Mouse (Mus musculus) frontal cortex, postnatal 25 days (tissue): ENCODE measurements at regions not wholly inside any gene's neighbourhood (a gene's known extent, or its start where the extent isn't known, plus 50 kb on each side); places are given as distances from the start of the nearest gene placed in this dataset.

ENCODE experiments used
- DNase-seq, 2 experiments: peaks; one replicate each; pipeline ENCODE4 v3.0.0; 2022; ENCODE audit warnings: low spot score in 2 of 2

GRCm38 (mm10) chr8:44656031-44656430 lies 279.2 kb upstream of the Fat1 start:
- no peak for DNase-seq

GRCm38 (mm10) chr8:44656470-44656869 lies 278.8 kb upstream of the Fat1 start:
- DNase-seq: no peak

- no peak for DNase-seq
Observed at GRCm38 (mm10) chr8:44661696-44662095, 273.6 kb upstream of the Fat1 start.

GRCm38 (mm10) chr8:44687126-44687525 lies 248.1 kb upstream of the Fat1 start:
- no peak for DNase-seq

GRCm38 (mm10) chr8:44689837-44690592 lies 245.2 kb upstream of the Fat1 start:
- DNase-seq: no peak

- DNase-seq: no peak
Observed at GRCm38 (mm10) chr8:44690593-44690950, 244.7 kb upstream of the Fat1 start.

GRCm38 (mm10) chr8:44691140-44691539 lies 244.1 kb upstream of the Fat1 start:
- no peak for DNase-seq

- DNase-seq: no peak
Observed at GRCm38 (mm10) chr8:44692036-44692688, 243.1 kb upstream of the Fat1 start.

GRCm38 (mm10) chr8:44694861-44695260 lies 240.4 kb upstream of the Fat1 start:
- no peak for DNase-seq

GRCm38 (mm10) chr8:44696066-44696853 lies 239.0 kb upstream of the Fat1 start:
- DNase-seq: no peak

GRCm38 (mm10) chr8:44699384-44700105 lies 235.7 kb upstream of the Fat1 start:
- no peak for DNase-seq

- DNase-seq: no peak
Observed at GRCm38 (mm10) chr8:44704595-44705265, 230.5 kb upstream of the Fat1 start.

- no peak for DNase-seq
Observed at GRCm38 (mm10) chr8:44708659-44709170, 226.5 kb upstream of the Fat1 start.

- no peak for DNase-seq
Observed at GRCm38 (mm10) chr8:44709171-44709940, 225.9 kb upstream of the Fat1 start.

GRCm38 (mm10) chr8:44734577-44734976 lies 200.7 kb upstream of the Fat1 start:
- no peak for DNase-seq

GRCm38 (mm10) chr8:44735801-44736200 lies 199.4 kb upstream of the Fat1 start:
- no peak for DNase-seq

- no peak for DNase-seq
Observed at GRCm38 (mm10) chr8:44743353-44743752, 191.9 kb upstream of the Fat1 start.

- DNase-seq: no peak
Observed at GRCm38 (mm10) chr8:44744991-44745658, 190.1 kb upstream of the Fat1 start.

- DNase-seq: no peak
Observed at GRCm38 (mm10) chr8:44758727-44759126, 176.5 kb upstream of the Fat1 start.

- DNase-seq: no peak
Observed at GRCm38 (mm10) chr8:44762731-44763130, 172.5 kb upstream of the Fat1 start.
